Mouse (Mus musculus): ENCODE results near the gene Gm49380. TPM values are rescaled to one million over a fixed set of nuclear protein-coding genes. Genes with fewer than 3 reads are reported as not detected.

Gene Gm49380
- total and polyA plus RNA-seq, 3 experiments = 0.12 to 1.1 (median 0.76) TPM

- peak; percentile 74 for DNase-seq
These were observed 19.4 kb downstream of the Gm49380 start for GRCm38 (mm10) chr9:44093612-44094503.

- no peak for DNase-seq
These were observed 24.3 kb downstream of the Gm49380 start for GRCm38 (mm10) chr9:44088877-44089608.

DNA sequence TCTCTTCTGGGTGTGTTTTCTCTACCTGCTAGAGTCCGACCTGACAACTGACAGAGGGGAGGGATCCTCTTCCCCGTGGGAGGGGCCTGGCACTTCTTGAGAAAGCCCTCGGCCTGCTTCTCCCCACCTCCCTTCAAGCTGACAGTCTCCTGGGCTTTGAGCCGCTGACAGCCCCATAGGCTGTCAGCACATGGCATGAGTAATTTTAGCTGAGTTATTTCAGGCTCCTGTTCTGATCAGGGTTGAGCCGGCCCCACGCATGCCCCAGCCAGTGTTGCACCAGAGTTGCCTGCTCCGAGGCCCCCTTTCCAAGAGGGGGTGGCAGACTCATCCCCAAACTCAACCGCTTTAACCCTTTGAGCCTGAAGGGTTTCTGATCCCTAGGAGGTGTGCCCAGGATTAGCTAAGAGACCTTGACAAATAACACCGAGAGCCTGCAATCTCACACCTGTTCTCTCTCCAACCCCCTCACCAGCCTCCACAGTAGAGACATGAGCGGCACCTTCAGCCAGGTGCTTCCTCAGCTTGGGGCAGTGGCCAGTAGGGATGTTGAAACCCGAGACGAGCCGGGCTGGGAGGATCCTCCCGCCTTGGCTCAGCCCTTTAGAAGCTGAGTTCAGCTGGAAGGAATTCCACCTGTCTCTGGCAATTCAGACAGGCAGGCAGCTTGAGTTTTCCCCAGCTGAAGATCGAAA lies 25.4 kb downstream of the Gm49380 start:
- DNase-seq = no peak

DNA sequence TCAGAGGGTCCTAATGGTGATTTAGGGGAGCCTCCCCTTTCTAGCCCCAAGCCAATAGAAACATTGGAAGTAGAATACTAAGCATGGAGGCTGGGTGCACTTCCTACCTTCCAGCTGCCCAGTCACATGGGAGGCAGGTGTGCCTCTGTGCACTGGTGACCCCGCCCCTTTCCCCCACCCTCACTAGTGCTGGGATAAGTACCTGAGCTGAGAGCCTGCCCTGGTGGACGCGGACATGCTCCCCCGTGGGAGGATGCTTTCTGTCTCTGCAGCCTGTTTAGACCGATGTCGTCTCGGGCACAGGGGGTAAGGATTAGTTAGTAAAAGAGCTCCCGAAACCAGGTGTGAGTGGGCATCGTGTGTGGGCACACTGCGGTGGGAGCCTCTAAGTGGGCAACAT lies 26.3 kb downstream of the Gm49380 start:
- no peak for DNase-seq

DNA sequence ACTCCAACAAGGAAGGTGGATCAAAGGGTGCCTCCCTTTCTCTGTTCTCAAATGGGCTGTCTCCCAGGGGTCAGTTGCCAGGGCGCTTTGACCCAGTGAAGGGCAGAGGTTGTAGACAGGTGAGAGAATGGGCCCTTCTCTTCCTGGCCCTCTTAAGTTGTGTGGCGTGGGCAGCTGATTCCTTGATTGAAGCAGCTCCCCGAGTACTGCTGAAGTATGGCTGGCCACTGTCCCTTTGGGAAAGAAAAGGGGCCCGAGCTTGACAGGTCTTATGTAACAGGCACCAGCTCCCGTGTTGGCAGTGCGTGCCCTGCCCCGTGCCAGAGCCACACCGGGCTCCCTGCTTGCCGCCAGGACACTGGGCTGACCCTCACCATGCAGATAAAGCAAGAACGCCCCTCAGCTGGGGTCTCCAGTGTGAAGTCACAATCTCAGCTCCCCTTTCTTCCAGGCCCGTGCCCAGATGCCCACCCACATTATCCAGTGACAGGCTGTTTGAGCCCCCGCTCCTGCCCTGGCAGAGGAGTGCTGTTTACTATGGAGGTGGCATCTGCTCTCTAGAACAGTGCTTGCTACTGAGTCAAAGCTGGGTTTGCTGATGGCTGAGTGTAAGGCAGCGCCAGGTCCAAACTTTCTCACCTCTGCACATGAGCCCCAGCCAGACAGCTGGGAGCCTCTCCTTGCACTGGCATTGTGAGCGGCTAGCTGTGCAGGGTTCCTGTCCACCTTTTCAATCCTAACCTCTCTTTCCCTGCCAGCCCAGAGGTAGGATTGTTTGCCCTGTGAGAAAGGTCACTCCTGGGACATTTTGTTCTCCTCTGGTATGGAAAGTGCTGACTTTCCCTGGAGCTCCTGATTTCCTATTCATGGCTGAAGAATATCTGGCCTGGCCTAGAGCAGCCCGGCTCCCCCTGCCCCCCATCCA lies 27.3 kb downstream of the Gm49380 start:
- peak; percentile 74 for DNase-seq

DNA sequence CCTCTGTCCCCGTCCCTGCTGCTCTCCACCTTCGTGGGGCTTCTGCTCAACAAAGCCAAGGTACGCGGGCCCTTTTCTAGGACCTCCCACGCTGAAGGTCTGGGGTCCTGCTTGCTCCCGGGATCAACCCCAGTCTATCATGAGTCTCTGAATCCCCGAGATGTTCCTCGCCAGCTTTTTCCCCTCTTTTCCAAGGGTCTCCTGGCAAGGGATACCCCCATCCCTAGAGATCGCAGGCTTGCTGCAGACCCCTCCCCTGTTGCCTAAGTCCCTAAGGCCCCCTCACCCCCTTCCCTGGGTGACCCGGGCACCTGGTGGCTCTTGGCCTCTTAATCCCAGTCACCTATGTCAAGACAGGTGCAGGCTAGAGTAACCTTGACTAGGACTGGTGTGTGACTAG lies 28.0 kb downstream of the Gm49380 start:
- DNase-seq = no peak

DNA sequence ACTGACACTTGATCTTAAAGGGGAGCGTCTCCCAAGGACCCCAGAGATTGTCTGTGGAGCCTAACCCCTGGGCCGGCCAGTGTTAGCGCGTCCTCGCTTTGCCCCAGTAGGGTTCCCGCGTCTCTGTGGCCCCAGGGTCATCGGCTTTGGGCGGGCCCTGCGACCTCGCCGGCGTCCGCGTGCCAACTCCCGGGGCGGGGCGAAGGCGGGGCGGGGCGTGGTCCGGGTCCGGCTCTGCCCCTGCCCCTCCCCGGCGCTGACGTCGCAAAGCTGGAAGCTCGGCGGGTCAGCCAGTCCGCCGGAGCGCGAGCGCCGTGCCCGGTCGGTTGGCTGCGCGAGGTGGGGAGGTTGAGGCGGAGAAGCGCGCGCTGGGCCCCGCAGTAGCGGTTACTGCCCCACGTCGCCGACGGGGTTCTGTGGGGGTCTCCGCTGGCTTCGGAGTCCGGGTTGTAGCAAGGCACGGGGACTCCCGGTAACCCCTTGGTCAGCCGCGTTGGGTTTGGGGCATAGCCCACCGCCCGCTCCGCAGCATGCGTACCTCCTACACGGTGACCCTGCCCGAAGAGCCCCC lies 28.6 kb downstream of the Gm49380 start:
- peak; percentile 99 for DNase-seq

- DNase-seq = no peak
These were observed 29.1 kb downstream of the Gm49380 start for GRCm38 (mm10) chr9:44084236-44084635.

GRCm38 (mm10) chr9:44083392-44084121 lies 29.7 kb downstream of the Gm49380 start:
- no peak for DNase-seq

- DNase-seq = no peak
These were observed 31.0 kb downstream of the Gm49380 start for GRCm38 (mm10) chr9:44082266-44082665.

- no peak for DNase-seq
These were observed 31.7 kb downstream of the Gm49380 start for GRCm38 (mm10) chr9:44081581-44081980.

- DNase-seq = no peak
These were observed 32.3 kb downstream of the Gm49380 start for GRCm38 (mm10) chr9:44080953-44081352.

DNA sequence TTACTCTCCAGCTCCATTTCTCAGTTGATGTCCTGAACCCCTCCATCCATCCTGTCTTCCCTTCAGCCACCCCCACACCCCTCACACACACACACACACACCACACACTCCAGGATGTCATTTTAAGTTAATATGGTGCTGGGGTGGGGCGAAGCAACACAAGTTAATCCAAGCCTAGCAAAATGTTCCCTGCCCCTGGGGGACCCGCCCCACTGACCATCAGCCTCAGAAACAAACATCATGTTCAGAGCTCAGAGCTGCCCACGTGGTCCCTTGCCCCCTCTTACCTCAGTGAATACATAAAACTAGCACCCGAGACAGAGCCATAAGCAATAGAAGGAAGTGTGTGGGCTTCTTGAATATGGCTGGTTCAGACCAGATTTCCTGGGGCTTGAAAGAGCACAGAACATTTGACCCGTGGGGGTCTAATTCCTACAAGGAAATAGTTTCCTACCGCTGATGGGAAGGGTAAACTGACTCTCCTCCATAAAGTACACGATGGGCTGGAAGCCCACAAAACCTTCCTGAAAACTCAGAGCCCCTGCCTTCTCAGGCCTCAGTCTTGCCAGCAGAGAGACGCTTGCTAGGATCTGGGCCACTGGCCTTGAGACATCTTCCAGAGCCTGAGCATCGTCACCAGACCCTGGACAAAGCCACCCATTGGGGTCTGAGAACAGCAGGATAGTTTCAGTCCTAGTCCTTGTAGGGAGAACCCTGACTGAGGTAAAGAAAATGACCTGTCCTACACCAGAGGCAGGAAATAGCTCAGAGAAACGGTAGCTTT lies 33.1 kb downstream of the Gm49380 start:
- no peak for DNase-seq

DNA sequence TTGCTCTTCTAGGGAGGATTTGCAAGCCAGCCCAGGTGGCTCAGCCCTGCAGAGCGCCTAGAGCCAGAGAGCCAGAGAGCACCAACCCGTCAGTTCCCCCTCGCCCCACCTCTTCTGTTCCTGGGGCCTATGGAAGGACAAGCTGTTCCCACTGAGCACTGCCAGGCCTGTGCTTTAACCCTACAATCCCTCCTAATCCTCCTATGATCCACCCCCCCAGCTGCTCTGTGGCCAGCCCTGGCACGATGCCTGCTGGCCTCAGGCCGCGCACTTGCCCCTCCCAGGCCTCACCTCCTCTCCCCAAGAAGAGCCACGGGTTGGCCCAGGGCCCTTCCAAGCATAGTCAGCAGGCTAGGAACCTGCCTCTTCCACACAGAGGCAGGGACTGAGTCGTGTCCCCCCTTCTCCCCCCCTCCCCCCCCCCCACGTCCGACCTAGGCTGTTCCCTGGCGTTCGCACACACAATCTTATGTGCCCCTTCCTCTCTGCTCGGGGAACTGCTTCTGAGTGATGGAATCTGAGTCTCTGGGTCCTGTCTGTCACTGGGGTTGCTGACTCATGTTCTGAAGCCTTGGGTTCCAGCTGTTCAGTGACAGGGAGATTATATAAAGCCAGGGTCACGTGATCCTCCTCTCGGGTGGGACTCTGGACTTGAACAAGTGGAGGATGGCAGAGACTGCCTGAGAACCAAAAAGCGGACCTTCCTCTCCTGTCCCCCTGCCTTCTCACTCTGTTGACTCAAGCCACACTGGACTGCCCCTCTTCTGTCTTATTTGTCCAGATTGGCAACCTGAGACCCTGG lies 34.1 kb downstream of the Gm49380 start:
- DNase-seq = peak; percentile 91

DNA sequence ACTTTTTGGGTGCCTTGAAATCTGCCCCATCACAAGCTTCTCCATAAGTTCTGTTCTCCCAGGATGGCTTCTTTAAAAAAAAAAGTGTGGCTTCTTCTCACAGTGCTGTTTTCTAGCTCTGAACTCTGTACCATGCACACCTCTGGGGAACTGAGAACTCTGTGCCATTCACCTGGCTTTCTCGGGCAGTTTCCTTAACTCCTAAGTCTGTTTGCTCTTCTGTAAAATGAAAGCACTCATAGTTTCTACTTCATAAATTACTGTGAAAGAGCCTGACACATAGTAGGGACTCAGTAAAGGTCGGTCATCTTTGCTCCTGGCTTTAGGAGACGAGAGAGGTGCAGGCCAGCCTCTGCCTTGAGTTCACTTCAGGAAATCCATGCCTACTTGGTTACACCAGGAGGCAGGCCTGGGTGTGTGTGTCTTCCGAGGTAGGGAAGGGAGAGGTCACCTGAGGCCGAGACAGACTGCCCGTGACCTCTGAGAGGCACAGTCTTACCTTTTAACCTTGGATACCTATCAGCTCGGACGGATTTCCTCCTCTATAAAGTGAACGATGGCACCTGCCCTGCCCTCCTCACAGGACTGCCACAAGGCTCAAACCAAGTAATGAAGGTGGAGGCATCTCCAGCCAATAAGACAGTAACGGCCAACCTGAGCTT lies 35.0 kb downstream of the Gm49380 start:
- DNase-seq = no peak

GRCm38 (mm10) chr9:44077266-44077910 lies 35.9 kb downstream of the Gm49380 start:
- DNase-seq = no peak

- peak; percentile 57 for DNase-seq
These were observed 36.6 kb downstream of the Gm49380 start for GRCm38 (mm10) chr9:44076764-44077120.

All from adrenal gland, adult 2 months (tissue).